Mouse (Mus musculus) embryonic fibroblast, embryonic 13.5 days (primary cell): ENCODE measurements around the gene Dnajc1. TPM values are rescaled to one million over a fixed set of nuclear protein-coding genes. Genes with fewer than 3 reads are reported as not detected.

ENCODE experiments used
- H3K27ac ChIP-seq: 2 replicates; pipeline ENCODE4 v1.5.1; 2012; ENCODE audit warnings: low read length, control low read depth, inconsistent platforms; ENCODE audit not compliant: insufficient read depth
- H3K4me1 ChIP-seq: 2 replicates; pipeline ENCODE4 v1.6.1; 2011; ENCODE audit warnings: low read length; ENCODE audit not compliant: control insufficient read depth, insufficient read depth
- H3K4me3 ChIP-seq: 2 replicates; pipeline ENCODE4 v1.5.1; 2011; ENCODE audit warnings: mild to moderate bottlenecking, control low read depth, low read length; ENCODE audit not compliant: insufficient read depth
- CTCF ChIP-seq: IDR thresholded peaks from 2 replicates; pipeline ENCODE4 v1.5.1; 2011; ENCODE audit warnings: mild to moderate bottlenecking, control low read depth, low read length, moderate library complexity, borderline replicate concordance; ENCODE audit not compliant: insufficient read depth
- POLR2A ChIP-seq: IDR thresholded peaks from 2 replicates; pipeline ENCODE4 v1.6.1; 2011; ENCODE audit warnings: low read depth, mild to moderate bottlenecking, control low read depth, low read length, moderate library complexity
- polyA plus RNA-seq: library from polyadenylated mRNA; stranded (reverse); fragments of >200 nt; gene quantifications from 2 replicates; pipeline ENCODE4 v1.2.4, GENCODE M21; 2011; ENCODE audit warnings: low read depth; ENCODE audit not compliant: missing spikeins, insufficient read length

The Dnajc1 gene
- polyA plus RNA-seq, 1 experiment, result 44.4 TPM

DNA sequence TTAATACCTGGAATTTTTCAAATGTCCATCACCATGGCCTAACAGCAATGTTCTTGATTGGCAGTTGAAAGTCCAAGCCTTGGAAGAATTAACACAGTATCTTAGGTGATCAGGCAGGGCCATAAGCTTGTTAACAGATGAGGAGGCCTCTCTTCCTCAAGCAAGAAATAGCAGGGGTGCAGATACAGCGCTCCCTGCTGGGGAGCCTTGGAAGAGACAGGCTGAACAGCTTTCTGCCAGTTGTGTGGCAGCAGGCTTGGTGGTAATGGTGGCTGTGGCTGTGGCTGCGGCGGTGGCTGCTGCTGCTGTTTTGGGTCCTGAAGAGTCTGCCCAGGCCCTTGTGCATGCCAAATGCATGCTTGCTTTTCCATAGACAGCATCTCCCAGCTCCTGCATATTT, 187.5 kb downstream of the Dnajc1 start:
- peak; percentile 38; the same call in 1 of the 2 replicates for TF ChIP-seq CTCF
- no peak for TF ChIP-seq POLR2A
- Histone ChIP-seq H3K4me3 (no peak overlapping the region), H3K27ac (no peak overlapping the region), H3K4me1 (no peaks in the 10 kb centered on the region)

GRCm38 (mm10) chr2:18202923-18203322, 189.7 kb downstream of the Dnajc1 start:
- no peak for TF ChIP-seq CTCF
- TF ChIP-seq POLR2A, result no peak
- Histone ChIP-seq H3K4me3 (no peak overlapping the region), H3K27ac (no peak overlapping the region), H3K4me1 (no peaks in the 10 kb centered on the region)

- H3K27ac ChIP-seq, result peak overlapping the region; percentile 64
- no peak overlapping the region for H3K4me3 ChIP-seq
- no peaks in the 10 kb centered on the region for H3K4me1 ChIP-seq
- TF ChIP-seq POLR2A (no peak), CTCF (no peak)
Measured at GRCm38 (mm10) chr2:18201820-18202462, 190.7 kb downstream of the Dnajc1 start.

GRCm38 (mm10) chr2:18195691-18196396, 196.8 kb downstream of the Dnajc1 start:
- TF ChIP-seq POLR2A (no peak), CTCF (no peak)
- H3K27ac ChIP-seq, result no peak overlapping the region

DNA sequence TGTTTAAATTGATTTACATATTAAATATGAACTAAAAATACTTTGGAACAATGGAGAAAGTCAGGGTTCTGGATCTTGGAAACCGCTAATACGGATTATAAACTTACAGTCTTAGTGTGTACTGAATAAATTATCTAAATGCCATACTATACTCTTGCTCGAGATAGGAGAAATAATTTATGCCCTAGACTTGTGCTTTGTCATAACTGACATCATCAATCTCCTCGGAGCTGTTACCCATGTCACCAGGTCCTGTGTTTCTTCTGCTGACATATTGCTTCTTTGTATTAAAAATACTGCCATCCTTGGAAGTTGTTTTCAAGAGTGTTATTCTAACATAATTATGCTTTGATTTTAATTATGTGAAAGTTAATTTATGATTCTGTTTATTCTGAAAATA, 197.3 kb downstream of the Dnajc1 start:
- no peak overlapping the region for H3K27ac ChIP-seq
- H3K4me3 ChIP-seq, result no peak overlapping the region
- H3K4me1 ChIP-seq, result peaks cover 3% of the 10 kb centered on the region; the same call in 1 of the 2 replicates
- no peak for TF ChIP-seq POLR2A
- no peak for TF ChIP-seq CTCF

More at GRCm38 (mm10) chr2:18195691-18196396, 196.8 kb downstream of the Dnajc1 start:
- Histone ChIP-seq H3K4me3 (no peak overlapping the region), H3K4me1 (peaks cover 3% of the 10 kb centered on the region; the same call in 1 of the 2 replicates)

GRCm38 (mm10) chr2:18188367-18188766, 204.3 kb downstream of the Dnajc1 start:
- H3K4me1 ChIP-seq, result no peaks in the 10 kb centered on the region
- H3K4me3 ChIP-seq, result no peak overlapping the region
- H3K27ac ChIP-seq, result no peak overlapping the region
- TF ChIP-seq CTCF, result no peak
- TF ChIP-seq POLR2A, result no peak

DNA sequence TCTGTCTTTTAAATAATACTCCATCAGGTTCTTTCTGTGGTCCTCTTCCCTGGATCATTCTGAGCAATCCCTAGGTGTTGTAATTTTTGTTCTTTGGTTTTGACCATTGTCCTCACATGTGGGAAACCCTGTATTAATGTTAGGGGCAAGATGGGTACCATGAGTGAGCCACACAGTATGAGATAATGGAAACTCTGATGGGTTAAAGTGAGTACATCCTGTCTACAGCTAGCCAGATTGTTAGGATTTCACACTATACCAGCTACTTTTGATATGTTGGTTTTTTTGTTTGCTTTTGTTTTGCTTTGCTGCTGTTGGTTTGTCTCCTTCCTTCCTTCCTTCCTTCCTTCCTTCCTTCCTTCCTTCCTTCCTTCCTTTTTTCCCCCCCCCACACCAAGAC, 209.6 kb downstream of the Dnajc1 start:
- TF ChIP-seq CTCF (no peak), POLR2A (no peak)
- H3K27ac ChIP-seq, result no peak overlapping the region
- no peak overlapping the region for H3K4me3 ChIP-seq
- H3K4me1 ChIP-seq, result no peaks in the 10 kb centered on the region

GRCm38 (mm10) chr2:18181631-18182030, 211.0 kb downstream of the Dnajc1 start:
- Histone ChIP-seq H3K27ac (no peak overlapping the region), H3K4me3 (no peak overlapping the region), H3K4me1 (no peaks in the 10 kb centered on the region)
- TF ChIP-seq POLR2A (no peak), CTCF (no peak)

DNA sequence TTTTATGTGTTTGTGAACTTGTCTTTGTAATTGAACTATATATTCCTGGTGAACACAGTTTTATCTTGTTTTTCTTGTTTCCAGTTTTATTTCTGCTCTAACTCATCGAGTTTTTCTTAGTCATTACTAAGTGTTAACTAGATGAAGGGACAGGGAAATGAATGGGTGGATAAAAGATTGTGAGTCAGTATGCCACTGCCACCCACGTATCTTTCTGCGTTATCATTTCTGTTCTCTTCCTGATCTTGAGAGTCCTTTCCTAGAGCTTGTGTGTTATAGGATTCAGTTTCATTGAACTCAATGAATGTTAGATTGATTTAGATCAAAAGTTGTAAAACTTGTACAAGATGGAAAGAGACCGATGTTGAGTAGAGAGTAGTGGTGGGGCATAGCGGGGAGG, 212.3 kb downstream of the Dnajc1 start:
- no peak for TF ChIP-seq CTCF
- TF ChIP-seq POLR2A, result no peak
- Histone ChIP-seq H3K27ac (no peak overlapping the region), H3K4me3 (no peak overlapping the region), H3K4me1 (no peaks in the 10 kb centered on the region)

GRCm38 (mm10) chr2:18176235-18176634, 216.4 kb downstream of the Dnajc1 start:
- H3K4me3 ChIP-seq, result no peak overlapping the region

More at GRCm38 (mm10) chr2:18176235-18176634, 216.4 kb downstream of the Dnajc1 start:
- H3K27ac ChIP-seq, result no peak overlapping the region
- TF ChIP-seq POLR2A, result no peak
- no peak for TF ChIP-seq CTCF
- no peaks in the 10 kb centered on the region for H3K4me1 ChIP-seq
